Mouse (Mus musculus): ENCODE measurements at regions not wholly inside any gene's neighbourhood (a gene's known extent, or its start where the extent isn't known, plus 50 kb on each side); places are given as distances from the start of the nearest gene placed in this dataset.

GRCm38 (mm10) chr7:37413350-37413749 lies 360.1 kb downstream of the Zfp536 start:
- TF ChIP-seq POLR2A (IDR thresholded peaks at IDR 0.05; ENCODE audit: low read depth, low read length) (no peak), CTCF (conservative IDR thresholded peaks at IDR 0.05; ENCODE audit: insufficient read depth, insufficient read length, low read depth, low read length) (no peak)

Data from kidney, adult 2 months (tissue).